Mouse (Mus musculus): ENCODE measurements around the gene Vmn1r212. TPM values are rescaled to one million over a fixed set of nuclear protein-coding genes. Genes with fewer than 3 reads are reported as not detected.
"Not testable (repeated sequence)": the region's sequence is repeated elsewhere in the genome, so short reads cannot be mapped to it uniquely, and the experiment has no call there.

Vmn1r212 gene
- not detected for total RNA-seq (2021)

- DNase-seq (ENCODE audit: extremely low spot score in 1 of 2, low spot score in 1 of 2): no peak
Measured at GRCm38 (mm10) chr13:22884105-22884504, at the start of gene Vmn1r212. Gene Vmn1r212, minus strand, starts transcription at chr13:22884205.

GRCm38 (mm10) chr13:22879257-22879656 lies 4.7 kb downstream of the Vmn1r212 start:
- DNase-seq (ENCODE audit: extremely low spot score in 1 of 2, low spot score in 1 of 2): no peak

- no peak for DNase-seq (ENCODE audit: extremely low spot score in 1 of 2, low spot score in 1 of 2)
Measured at GRCm38 (mm10) chr13:22857461-22857860, 26.5 kb downstream of the Vmn1r212 start, which contains the start of gene Vmn1r211. Gene Vmn1r211, minus strand, starts transcription at chr13:22857561.

GRCm38 (mm10) chr13:22854760-22855159 lies 29.2 kb downstream of the Vmn1r212 start:
- DNase-seq (ENCODE audit: extremely low spot score in 1 of 2, low spot score in 1 of 2): no peak

GRCm38 (mm10) chr13:22846798-22847197 lies 37.2 kb downstream of the Vmn1r212 start:
- DNase-seq (ENCODE audit: extremely low spot score in 1 of 2, low spot score in 1 of 2): no peak

GRCm38 (mm10) chr13:22844304-22844703 lies 39.7 kb downstream of the Vmn1r212 start:
- DNase-seq (ENCODE audit: extremely low spot score in 1 of 2, low spot score in 1 of 2): not testable (repeated sequence)

Other genes starting within 250 kb of the Vmn1r212 start
- gene Vmn1r207-ps, start 154.6 kb downstream of the Vmn1r212 start, total RNA-seq (2021): under 1 TPM; 0.14 to 0.17 TPM
- not detected for gene Vmn1r208, start 106.8 kb downstream of the Vmn1r212 start, total RNA-seq (2021)
- gene Vmn1r209, start 74.5 kb downstream of the Vmn1r212 start, total RNA-seq (2021): under 1 TPM in 1 of 2 experiments, not detected in 1; 0.07 TPM
- not detected for gene Vmn1r210, start 52.9 kb downstream of the Vmn1r212 start, total RNA-seq (2021)
- not detected for gene Vmn1r211, start 26.6 kb downstream of the Vmn1r212 start, total RNA-seq (2021)
- gene Vmn1r213, start 123.5 kb upstream of the Vmn1r212 start, total RNA-seq (2021): not detected
- gene Vmn1r214, start 146.2 kb upstream of the Vmn1r212 start, total RNA-seq (2021): not detected
- not detected for gene Vmn1r215, start 183.8 kb upstream of the Vmn1r212 start, total RNA-seq (2021)
- not detected for gene Vmn1r217, start 234.0 kb upstream of the Vmn1r212 start, total RNA-seq (2021)
- not detected for gene Vmn1r218, start 248.9 kb upstream of the Vmn1r212 start, total RNA-seq (2021)

Measured in layer of hippocampus, postnatal 25 days (tissue).